Mouse (Mus musculus) activated CD4-positive, CD25-positive, alpha-beta regulatory T cell, adult 4 months (primary cell): ENCODE data around the gene Ropn1. TPM values are rescaled to one million over a fixed set of nuclear protein-coding genes. Genes with fewer than 3 reads are reported as not detected.
"Not testable (repeated sequence)": the region's sequence is repeated elsewhere in the genome, so short reads cannot be mapped to it uniquely, and the experiment has no call there.

ENCODE experiments used
- ATAC-seq: one replicate; pipeline ENCODE4 v1.8.0; 2017
- polyA plus RNA-seq, 2 experiments: library from polyadenylated mRNA; unstranded; fragments of 100-300 nt; shearing (Covaris generic); gene quantifications; one replicate each; pipeline ENCODE4 v1.2.1; 2017

The Ropn1 gene
- not detected for polyA plus RNA-seq

- no peak for ATAC-seq
These were observed at the start of gene Ropn1 for GRCm38 (mm10) chr16:34649621-34650020. TSS of gene Ropn1 (plus strand) at chr16:34649921.

GRCm38 (mm10) chr16:34601954-34602353, 47.8 kb upstream of the Ropn1 start:
- ATAC-seq, result no peak

- no peak for ATAC-seq
These were observed 46.6 kb upstream of the Ropn1 start for GRCm38 (mm10) chr16:34603076-34603475.

GRCm38 (mm10) chr16:34603854-34604253, 45.9 kb upstream of the Ropn1 start:
- no peak for ATAC-seq

GRCm38 (mm10) chr16:34605679-34606078, 44.0 kb upstream of the Ropn1 start:
- no peak for ATAC-seq

GRCm38 (mm10) chr16:34610137-34610536, 39.6 kb upstream of the Ropn1 start:
- ATAC-seq, result no peak

- ATAC-seq, result no peak
These were observed 35.7 kb upstream of the Ropn1 start for GRCm38 (mm10) chr16:34614021-34614420.

- no peak for ATAC-seq
These were observed 22.1 kb upstream of the Ropn1 start for GRCm38 (mm10) chr16:34627591-34627990.

- no peak for ATAC-seq
These were observed 21.3 kb upstream of the Ropn1 start for GRCm38 (mm10) chr16:34628397-34628796.

GRCm38 (mm10) chr16:34635557-34635956, 14.2 kb upstream of the Ropn1 start:
- ATAC-seq, result no peak

GRCm38 (mm10) chr16:34643511-34644259, 6.0 kb upstream of the Ropn1 start:
- ATAC-seq, result no peak

- ATAC-seq, result no peak
These were observed 3.3 kb downstream of the Ropn1 start for GRCm38 (mm10) chr16:34653023-34653422.

GRCm38 (mm10) chr16:34657566-34657965, 7.8 kb downstream of the Ropn1 start:
- ATAC-seq, result not testable (repeated sequence)

- ATAC-seq, result no peak
These were observed 8.3 kb downstream of the Ropn1 start for GRCm38 (mm10) chr16:34657983-34658382.

- no peak for ATAC-seq
These were observed 8.7 kb downstream of the Ropn1 start for GRCm38 (mm10) chr16:34658388-34658787.

- ATAC-seq, result no peak
These were observed 14.8 kb downstream of the Ropn1 start for GRCm38 (mm10) chr16:34664553-34664952.

GRCm38 (mm10) chr16:34667031-34667726, 17.5 kb downstream of the Ropn1 start:
- ATAC-seq, result peak; percentile 66

GRCm38 (mm10) chr16:34668341-34668740, 18.6 kb downstream of the Ropn1 start:
- no peak for ATAC-seq

- ATAC-seq, result no peak
These were observed 22.2 kb downstream of the Ropn1 start for GRCm38 (mm10) chr16:34671966-34672365.

GRCm38 (mm10) chr16:34672822-34673221, 23.1 kb downstream of the Ropn1 start:
- no peak for ATAC-seq

- ATAC-seq, result no peak
These were observed 24.6 kb downstream of the Ropn1 start for GRCm38 (mm10) chr16:34674365-34674764.

GRCm38 (mm10) chr16:34681823-34682222, 32.1 kb downstream of the Ropn1 start:
- no peak for ATAC-seq

GRCm38 (mm10) chr16:34689879-34690278, 40.2 kb downstream of the Ropn1 start:
- no peak for ATAC-seq
